Mouse (Mus musculus) ES-E14 (cell line): ENCODE measurements at regions not wholly inside any gene's neighbourhood (a gene's known extent, or its start where the extent isn't known, plus 50 kb on each side); places are given as distances from the start of the nearest gene placed in this dataset.
"Not testable (repeated sequence)": the region's sequence is repeated elsewhere in the genome, so short reads cannot be mapped to it uniquely, and the experiment has no call there.

Experiments used
- DNase-seq: peaks from one replicate; pipeline ENCODE4 v3.0.0-alpha.2; 2013; ENCODE audit warnings: low read depth, low spot score
- H3K27ac ChIP-seq: 2 replicates; pipeline ENCODE4 v1.5.1; 2012; ENCODE audit warnings: low read depth, mild to moderate bottlenecking, low read length, moderate library complexity, mixed read lengths; ENCODE audit not compliant: poor library complexity, insufficient read depth, severe bottlenecking
- H3K36me3 ChIP-seq: 2 replicates; pipeline ENCODE4 v1.6.1; 2012; ENCODE audit warnings: mild to moderate bottlenecking, low read length, moderate library complexity, mixed read lengths; ENCODE audit not compliant: control insufficient read depth, poor library complexity, insufficient read depth, severe bottlenecking
- H3K4me1 ChIP-seq, 2 experiments: fragments of 150-350 bp in 1 of 2; sonication (generic) in 1 of 2; 2 replicates each; pipeline ENCODE4 v1.6.1; 2012; ENCODE audit warnings: low read length in 2 of 2, mild to moderate bottlenecking in 1 of 2, mixed read lengths in 1 of 2; ENCODE audit not compliant: control insufficient read depth in 2 of 2, insufficient read depth in 2 of 2, poor library complexity in 1 of 2
- H3K4me3 ChIP-seq, 2 experiments: fragments of 150-350 bp in 1 of 2; sonication (generic) in 1 of 2; 2 replicates each; pipeline ENCODE4 v1.5.1; 2012; ENCODE audit warnings: low read length in 2 of 2, low read depth in 1 of 2, mild to moderate bottlenecking in 1 of 2, mixed read lengths in 1 of 2; ENCODE audit not compliant: insufficient read depth in 1 of 2, poor library complexity in 1 of 2, severe bottlenecking in 1 of 2
- H3K9ac ChIP-seq: 2 replicates; pipeline ENCODE4 v1.6.1; 2012; ENCODE audit warnings: low read depth, mild to moderate bottlenecking, low read length, mixed read lengths; ENCODE audit not compliant: poor library complexity, insufficient read depth, severe bottlenecking
- H3K9me3 ChIP-seq: fragments of 150-350 bp; sonication (generic); 2 replicates; pipeline ENCODE4 v1.6.1; 2012; ENCODE audit warnings: low read depth, mild to moderate bottlenecking, low read length; ENCODE audit not compliant: control insufficient read depth, insufficient read depth
- CHD2 ChIP-seq: IDR thresholded peaks from 2 replicates; pipeline ENCODE4 v1.6.1; 2014; ENCODE audit warnings: mild to moderate bottlenecking, low read depth, low read length, inconsistent platforms
- HCFC1 ChIP-seq: IDR thresholded peaks from 2 replicates; pipeline ENCODE4 v1.6.1; 2012; ENCODE audit warnings: low read length, inconsistent platforms, borderline replicate concordance; ENCODE audit not compliant: insufficient read depth
- MAFK ChIP-seq: IDR thresholded peaks from 2 replicates; pipeline ENCODE4 v1.6.1; 2014; ENCODE audit warnings: mild to moderate bottlenecking, low read depth, low read length, inconsistent platforms; ENCODE audit not compliant: insufficient read depth
- ZC3H11A ChIP-seq: IDR thresholded peaks from 2 replicates; pipeline ENCODE4 v1.6.1; 2012; ENCODE audit warnings: low read depth, mild to moderate bottlenecking, inconsistent platforms, low read length, borderline replicate concordance
- ZNF384 ChIP-seq: IDR thresholded peaks from 2 replicates; pipeline ENCODE4 v1.6.1; 2012; ENCODE audit warnings: low read depth, low read length, inconsistent platforms
- in situ Hi-C, 2 experiments: fragments of 600-800 bp; cut with MboI; formaldehyde crosslinking; loops; one replicate each; pipeline ENCODE4 v1.15.1; 2025; ENCODE audit warnings: low sequenced_read_pairs in 2 of 2, inconsistent platforms in 1 of 2; ENCODE audit not compliant: unreplicated experiment in 2 of 2

GRCm38 (mm10) chr19:19636055-19636454 is 525.1 kb upstream of the Rorb start:
- Histone ChIP-seq H3K9ac (no peak overlapping the region), H3K27ac (no peak overlapping the region), H3K4me1 (no peaks in the 10 kb centered on the region), H3K9me3 (no peaks in the 10 kb centered on the region), H3K36me3 (no peaks in the 10 kb centered on the region), H3K4me3 (no peak overlapping the region)
- TF ChIP-seq ZC3H11A = no peak
- no peak for TF ChIP-seq ZNF384
- TF ChIP-seq CHD2 = no peak
- peak; percentile 94 for TF ChIP-seq MAFK
- in situ Hi-C loops = no loop called here
- DNase-seq = no peak

- TF ChIP-seq CHD2 (no peak), HCFC1 (no peak), MAFK (no peak), ZNF384 (no peak), ZC3H11A (no peak)
- no peaks in the 10 kb centered on the region for H3K4me1 ChIP-seq
- no peak overlapping the region for H3K4me3 ChIP-seq
- H3K9me3 ChIP-seq = no peaks in the 10 kb centered on the region
- H3K36me3 ChIP-seq = no peaks in the 10 kb centered on the region
- no peak for DNase-seq
- in situ Hi-C loops = no loop called here
- no peak overlapping the region for H3K27ac ChIP-seq
- no peak overlapping the region for H3K9ac ChIP-seq
These were observed 476.9 kb upstream of the Rorb start for GRCm38 (mm10) chr19:19587866-19588265.

DNA sequence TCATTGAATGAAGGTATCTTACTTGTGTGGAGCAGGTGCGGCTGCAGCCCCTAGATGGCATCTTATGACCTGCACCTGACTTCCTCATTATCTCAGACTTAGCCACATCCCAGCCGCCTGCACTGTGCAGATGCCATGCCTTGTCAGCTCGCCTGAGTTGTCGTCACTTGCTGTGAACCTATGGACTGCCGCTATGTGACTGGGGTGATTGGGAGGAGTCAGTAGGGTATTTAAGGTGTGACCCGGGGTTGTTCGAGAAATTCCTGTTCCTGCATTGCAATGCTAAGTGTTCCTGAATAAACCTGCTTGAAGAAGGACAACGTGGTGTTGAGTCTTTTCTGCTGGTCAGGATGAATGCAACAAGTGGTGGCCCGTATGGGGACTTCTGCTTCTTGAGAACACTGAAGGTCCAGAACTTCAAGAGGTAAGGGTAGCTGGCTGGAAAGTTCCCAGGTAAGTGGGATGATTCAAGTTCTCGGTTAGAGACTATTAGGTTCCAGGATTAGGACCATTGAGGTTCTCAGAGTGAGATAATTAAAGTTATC is 464.1 kb upstream of the Rorb start:
- H3K36me3 ChIP-seq, DNase-seq, H3K9ac ChIP-seq, H3K9me3 ChIP-seq, in situ Hi-C loops, H3K27ac ChIP-seq, H3K4me1 ChIP-seq, H3K4me3 ChIP-seq: not testable (repeated sequence)

GRCm38 (mm10) chr19:19564657-19565056 is 453.7 kb upstream of the Rorb start:
- no peak overlapping the region for H3K4me3 ChIP-seq
- in situ Hi-C loops = no loop called here
- no peaks in the 10 kb centered on the region for H3K4me1 ChIP-seq
- DNase-seq = no peak
- TF ChIP-seq CHD2 = no peak
- TF ChIP-seq HCFC1 = no peak
- no peak for TF ChIP-seq ZNF384
- H3K9me3 ChIP-seq = no peaks in the 10 kb centered on the region
- H3K9ac ChIP-seq = no peak overlapping the region
- H3K36me3 ChIP-seq = no peaks in the 10 kb centered on the region
- H3K27ac ChIP-seq = no peak overlapping the region

- Histone ChIP-seq H3K9me3 (no peaks in the 10 kb centered on the region), H3K4me3 (no peak overlapping the region), H3K36me3 (no peaks in the 10 kb centered on the region), H3K4me1 (no peaks in the 10 kb centered on the region), H3K9ac (no peak overlapping the region), H3K27ac (no peak overlapping the region)
- TF ChIP-seq HCFC1 (no peak), ZNF384 (no peak), ZC3H11A (no peak), MAFK (no peak), CHD2 (no peak)
- in situ Hi-C loops = no loop called here
- DNase-seq = no peak
These were observed 424.1 kb upstream of the Rorb start for GRCm38 (mm10) chr19:19535131-19535530.
